Mouse (Mus musculus) lung, adult 2 months (tissue): Measurements from ENCODE around the gene Emilin1.

Source experiments
- CTCF ChIP-seq: fragments of 200-500 bp; IDR thresholded peaks from 2 replicates; pipeline ENCODE4 v1.5.1; 2011; ENCODE audit warnings: mild to moderate bottlenecking, low read length, control low read depth; ENCODE audit not compliant: insufficient read depth
- POLR2A ChIP-seq: fragments of 200-500 bp; IDR thresholded peaks from 2 replicates; pipeline ENCODE4 v1.6.1; 2011; ENCODE audit warnings: low read depth, mild to moderate bottlenecking, control low read depth, low read length, borderline replicate concordance; ENCODE audit errors: extremely low read depth

DNA sequence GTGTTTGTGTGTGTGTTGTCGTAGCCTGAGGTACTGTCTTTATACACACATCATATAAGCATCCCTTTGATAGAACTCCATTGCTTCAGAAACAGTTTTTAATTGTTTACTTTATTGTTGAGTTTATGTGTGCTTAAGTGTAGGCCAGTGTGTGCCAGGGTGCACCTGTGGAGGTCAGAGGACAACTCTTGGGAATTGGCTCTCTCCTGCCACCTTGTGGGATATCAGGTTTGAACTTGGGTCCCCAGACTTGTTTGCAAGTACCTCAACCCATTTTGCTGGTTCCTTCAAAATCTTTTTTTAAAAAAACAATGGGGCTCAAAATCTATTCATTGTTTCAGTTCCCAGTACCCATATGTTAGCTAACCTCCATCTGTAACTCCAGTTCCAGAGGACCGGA lies 29.8 kb downstream of the Emilin1 start:
- TF ChIP-seq POLR2A = no peak
- peak; percentile 39; the same call in 1 of the 2 replicates for TF ChIP-seq CTCF
